Mouse (Mus musculus) Muller cell, postnatal 12 days (primary cell): ENCODE measurements around the gene Stard9.

ENCODE experiments used
- DNase-seq: peaks from one replicate; pipeline ENCODE4 v3.0.0-alpha.2; 2015; ENCODE audit errors: inconsistent ontology term

The Stard9 gene

GRCm38 (mm10) chr2:120729775-120730585 lies 101.1 kb downstream of the Stard9 start:
- DNase-seq, result peak; percentile 11

DNA sequence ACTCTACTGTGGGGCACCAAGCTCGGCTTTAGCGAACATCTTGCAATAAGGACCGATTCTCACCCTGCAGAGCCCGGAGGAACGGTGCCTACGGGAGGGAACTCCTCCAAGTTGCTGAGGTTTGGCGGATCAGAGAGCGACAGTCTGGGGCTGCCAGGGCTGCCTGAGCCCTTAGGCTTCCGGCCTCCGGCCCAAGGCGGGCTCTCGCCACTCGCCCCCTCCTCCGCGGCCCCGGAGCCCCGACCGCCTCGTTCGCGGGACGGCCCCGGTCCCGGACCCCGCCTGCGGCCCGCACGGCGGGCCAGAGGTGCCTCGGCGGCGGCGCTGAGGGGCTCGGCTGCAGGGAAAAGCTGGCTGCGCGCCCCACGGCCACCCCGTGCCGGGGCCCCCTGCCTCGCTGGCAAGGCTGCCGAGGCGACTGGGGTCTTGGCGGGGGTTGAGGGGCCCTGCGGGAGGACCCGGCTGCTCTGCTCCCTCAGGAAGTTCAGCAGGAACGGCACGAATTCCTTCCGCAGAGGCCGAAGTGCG lies 101.8 kb downstream of the Stard9 start:
- peak; percentile 24 for DNase-seq

GRCm38 (mm10) chr2:120731167-120731862 lies 102.4 kb downstream of the Stard9 start:
- DNase-seq, result peak; percentile 97

DNA sequence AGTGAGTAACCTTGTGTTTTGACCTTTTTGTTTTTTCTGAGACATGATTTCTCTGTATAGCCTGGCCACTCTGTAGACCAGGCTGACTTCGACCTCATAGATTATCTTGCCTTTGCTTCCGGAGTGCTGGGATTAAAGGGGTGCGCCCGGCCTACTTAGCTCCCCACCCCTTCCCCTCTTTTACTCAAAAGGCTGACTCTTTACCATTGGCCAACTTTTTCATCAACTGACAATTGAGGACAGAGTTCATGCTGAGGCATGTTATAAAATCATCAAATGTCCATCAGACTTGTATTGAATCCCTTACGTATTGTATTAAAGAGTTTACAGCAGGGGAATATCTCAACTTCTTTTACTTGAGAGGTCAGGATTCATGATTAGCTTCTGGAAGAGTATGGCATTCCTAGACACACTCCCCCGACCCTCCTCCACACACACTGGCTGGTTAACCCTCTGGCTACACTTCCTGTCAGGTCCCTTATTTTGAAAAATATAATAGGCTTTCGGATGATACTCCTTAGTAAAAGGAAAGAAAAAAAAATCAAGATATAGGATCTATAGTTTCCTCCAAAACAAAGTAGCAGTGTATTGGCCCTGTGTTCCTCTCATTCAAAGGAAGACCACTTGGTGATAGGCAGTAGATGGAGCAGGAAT lies 103.1 kb downstream of the Stard9 start:
- DNase-seq, result no peak

DNA sequence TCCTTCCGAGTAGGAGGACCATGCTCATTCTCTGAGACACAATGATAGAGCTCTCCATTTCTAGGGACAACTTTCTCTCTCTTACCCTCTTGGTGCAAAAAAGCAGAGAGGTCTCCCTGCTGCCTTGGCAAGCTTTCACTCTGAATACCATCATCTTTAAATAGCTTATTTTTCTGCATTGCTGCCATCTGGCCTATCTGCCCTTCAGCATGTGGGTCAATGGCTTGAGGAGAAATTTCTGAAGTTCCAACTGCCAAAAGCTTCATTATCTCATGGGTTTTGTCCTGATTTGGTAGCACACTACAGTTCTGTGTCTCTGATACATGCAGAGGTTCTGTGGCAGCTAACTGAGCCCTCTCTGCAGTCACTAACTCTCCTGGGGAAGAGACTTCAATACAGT lies 116.6 kb downstream of the Stard9 start:
- DNase-seq, result no peak

GRCm38 (mm10) chr2:120748041-120748440 lies 119.1 kb downstream of the Stard9 start:
- no peak for DNase-seq

DNA sequence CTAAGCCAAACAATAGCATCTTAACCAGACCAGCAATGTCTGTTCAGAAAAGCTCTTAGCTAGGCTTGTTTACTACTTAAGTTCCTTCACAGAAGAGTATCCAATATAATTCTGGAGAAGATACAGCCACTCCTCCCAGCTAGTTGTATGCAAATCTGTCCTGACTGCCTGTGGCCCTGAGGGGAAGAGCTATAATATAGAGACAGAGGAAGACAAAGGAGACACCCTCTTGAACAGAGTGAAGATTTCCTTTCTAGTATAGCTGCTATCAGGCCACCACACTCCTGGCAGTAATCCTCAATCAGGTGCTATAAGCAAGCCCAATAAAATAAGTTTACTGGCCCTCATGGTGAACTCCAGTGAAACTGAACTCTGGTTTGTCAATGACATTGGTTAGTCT lies 133.0 kb downstream of the Stard9 start:
- DNase-seq, result no peak

- DNase-seq, result no peak
Observed at GRCm38 (mm10) chr2:120770265-120770935, 141.5 kb downstream of the Stard9 start.
